Mouse (Mus musculus): ENCODE data around the gene Tent5a. TPM values are rescaled to one million over a fixed set of nuclear protein-coding genes. Genes with fewer than 3 reads are reported as not detected.

Gene Tent5a
- 1.1 and 1.6 TPM in 2 replicates for polyA plus RNA-seq (2021; fragmentation: Nextera tagmentation)
- long read RNA-seq, experiment 1, partial matches to known transcripts, result 0 of 1 reads
- long read RNA-seq, experiment 1, other reads (novel, unspliced or antisense), result 1 of 1 reads
- long read RNA-seq, experiment 2, partial matches to known transcripts, result 1 of 4 reads
- long read RNA-seq, experiment 2, other reads (novel, unspliced or antisense), result 3 of 4 reads

DNA sequence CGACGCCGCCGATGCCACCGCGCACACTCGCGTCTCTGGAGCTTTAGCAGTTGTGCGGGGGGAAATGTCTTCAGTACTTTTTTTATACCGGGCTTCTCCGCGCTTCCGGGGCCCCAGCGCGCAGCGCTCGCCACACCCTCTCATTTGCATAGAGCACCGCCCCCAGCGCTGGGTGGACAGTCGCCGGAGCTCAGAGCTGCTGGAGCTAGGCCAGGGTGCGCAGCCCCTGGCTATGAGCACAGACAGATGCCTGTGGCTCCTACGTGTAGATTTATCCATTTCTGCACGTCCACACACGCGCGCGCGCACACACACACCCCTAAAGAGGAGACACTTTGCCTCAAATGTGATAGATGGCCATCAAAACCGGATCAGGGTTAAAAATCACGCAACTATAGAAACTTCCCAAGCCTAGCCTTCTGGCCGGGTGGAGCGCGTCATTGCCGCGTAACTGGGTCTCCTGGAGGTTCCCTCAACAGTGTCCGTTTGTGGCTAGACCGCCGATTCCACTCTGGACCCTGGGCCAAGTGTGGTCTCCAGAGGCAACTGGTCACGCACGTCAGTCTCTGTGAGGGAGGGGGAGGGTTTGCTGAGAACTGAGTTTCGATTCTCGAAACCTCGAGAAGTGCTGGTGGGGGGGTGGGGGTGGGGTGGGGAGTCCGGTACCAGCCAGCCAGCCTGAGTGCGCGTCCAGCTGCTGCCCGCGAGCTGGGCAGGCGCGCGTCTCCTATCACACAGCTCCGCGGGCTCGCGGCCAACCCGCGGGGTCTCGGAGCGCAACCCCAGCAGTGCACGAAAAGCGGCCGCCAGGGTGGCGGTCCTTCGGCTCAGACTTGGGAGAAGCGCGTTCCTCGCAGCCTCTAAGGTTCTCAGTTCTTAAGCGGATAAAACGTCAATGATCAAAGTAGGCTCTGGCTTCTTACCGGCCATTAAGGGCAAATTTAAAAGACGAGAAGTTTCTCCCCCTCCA, at the start of gene Tent5a:
Tent5a (minus strand) TSS at position 107 of the 970 bp plus-strand sequence.

DNA sequence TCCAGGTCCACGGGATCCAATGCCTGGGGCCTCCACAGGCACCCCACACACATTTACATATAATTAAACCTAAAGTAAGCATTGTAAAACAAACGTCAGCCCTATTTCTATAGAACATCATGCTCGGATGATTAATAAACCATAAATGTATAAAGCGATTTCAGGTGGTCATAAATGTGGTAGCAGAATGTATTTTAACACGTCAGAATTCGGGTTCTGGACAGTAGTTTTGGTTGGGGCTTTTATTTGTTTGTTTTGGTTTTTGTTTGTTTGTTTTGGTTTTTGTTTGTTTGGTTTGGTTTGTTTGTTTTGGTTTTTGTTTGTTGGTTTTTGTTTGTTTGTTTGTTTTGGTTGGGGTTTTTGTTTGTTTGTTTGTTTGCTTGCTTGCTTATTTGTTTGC, 14.7 kb downstream of the Tent5a start, which contains the start of gene Gm11114:
Gm11114 (plus strand) TSS at position 301 of the 400 bp plus-strand sequence.

Other genes with a start within 250 kb of the Tent5a start
- gene Gm11114, start 14.6 kb downstream of the Tent5a start, polyA plus RNA-seq (2021; fragmentation: Nextera tagmentation), result not detected in 2 replicates